ENCODE assay signal across 14 mouse cellular contexts in the genomic region with DNA sequence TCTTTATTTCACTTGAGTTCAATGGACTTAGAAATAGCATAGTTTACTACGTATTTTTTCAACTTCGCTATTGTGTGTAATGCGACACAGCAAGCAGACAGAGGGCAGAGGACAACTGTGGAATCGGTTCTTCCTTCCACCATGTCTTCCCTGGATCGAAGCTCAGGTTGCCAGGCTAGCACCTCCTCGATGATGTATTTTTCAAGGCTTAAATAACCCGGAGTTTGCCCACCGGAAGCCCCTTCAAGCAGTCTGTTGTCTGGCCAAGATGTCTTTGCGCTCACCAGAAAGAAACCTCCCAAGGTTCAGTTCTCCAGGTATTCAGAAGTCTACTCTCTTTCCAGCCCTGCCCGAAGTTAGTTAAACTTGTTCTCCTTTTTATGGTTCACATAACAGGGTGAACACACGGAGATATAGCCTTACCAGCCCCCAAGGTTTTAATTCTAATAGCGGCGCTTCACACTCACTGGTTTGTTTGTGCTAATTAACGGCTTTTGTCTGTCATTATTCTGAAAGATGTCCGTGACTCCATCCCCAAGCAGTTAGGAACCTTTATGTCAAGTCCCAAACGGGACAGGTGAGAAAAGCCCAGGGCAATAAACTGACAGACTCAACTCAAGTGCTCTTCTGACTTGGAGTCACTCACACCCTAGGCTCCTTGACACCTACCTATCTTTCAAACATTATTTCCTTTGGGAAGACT. TPM values are rescaled to one million over a fixed set of nuclear protein-coding genes. Genes with fewer than 3 reads are reported as not detected.
DNase-seq lines count a peak whose midpoint lies in the region; ATAC-seq and TF ChIP-seq lines count a peak whose summit lies in the region.
"Had no signal": no experiment of that assay in that cellular context is flagged by ENCODE, and none has a peak within 500 bp of the region (broad histone marks: within the 10 kb centered on the region; RNA-seq: fewer than 3 reads in every experiment).

No protein-coding gene starts in this region.

- H3K9me3 ChIP-seq in heart, postnatal 0 days (replicated peaks; ENCODE audit: control insufficient read depth, low read length): no peaks in the 10 kb centered on the region
- no peaks in the 10 kb centered on the region for H3K9me3 ChIP-seq in lung, postnatal 0 days (ENCODE audit: low read length)
- H3K9me3 ChIP-seq in liver, embryonic 14.5 days (ENCODE audit: control insufficient read depth, low read length): no peaks in the 10 kb centered on the region
- H3K9me3 ChIP-seq: forebrain, embryonic 15.5 days; neural tube, embryonic 12.5 days had no signal

- H3K4me3 ChIP-seq in heart, postnatal 0 days (ENCODE audit: low read depth, low read length): peak overlapping the region; percentile 64; the same call in 1 of the 2 replicates
- no peak overlapping the region for H3K4me3 ChIP-seq in heart, adult 2 months
- peak overlapping the region; percentile 72 for H3K4me3 ChIP-seq in lung, postnatal 0 days (ENCODE audit: low read depth, low read length)
- peak overlapping the region in 1 of 2 experiments; percentile 67; a peak in 2 of 4 replicates for H3K4me3 ChIP-seq in liver, embryonic 14.5 days (ENCODE audit: insufficient read depth in 1 of 2, low read depth in 2 of 2, low read length in 2 of 2)
- H3K4me3 ChIP-seq: neural tube, embryonic 12.5 days had no signal

- H3K36me3 ChIP-seq in heart, postnatal 0 days (replicated peaks; ENCODE audit: control insufficient read depth, insufficient read depth, low read length): no peaks in the 10 kb centered on the region
- H3K36me3 ChIP-seq in heart, adult 2 months (ENCODE audit: control insufficient read depth, insufficient read depth, low read length): no peaks in the 10 kb centered on the region
- H3K36me3 ChIP-seq in lung, postnatal 0 days (ENCODE audit: insufficient read depth, low read length): no peaks in the 10 kb centered on the region
- H3K36me3 ChIP-seq in liver, embryonic 14.5 days (replicated peaks; ENCODE audit: control insufficient read depth, insufficient read depth, low read depth): no peaks in the 10 kb centered on the region
- H3K36me3 ChIP-seq: forebrain, embryonic 15.5 days; neural tube, embryonic 12.5 days had no signal

- no peak overlapping the region for H3K9ac ChIP-seq in heart, postnatal 0 days (replicated peaks; ENCODE audit: low read depth, low read length)
- H3K9ac ChIP-seq in heart, adult 2 months (ENCODE audit: low read depth, low read length): no peak overlapping the region
- no peak overlapping the region for H3K9ac ChIP-seq in lung, postnatal 0 days (replicated peaks; ENCODE audit: low read depth)
- no peak overlapping the region for H3K9ac ChIP-seq in liver, embryonic 14.5 days (replicated peaks)
- H3K9ac ChIP-seq: forebrain, embryonic 15.5 days; neural tube, embryonic 12.5 days had no signal

- no peak for TF ChIP-seq EP300 in heart, postnatal 0 days (IDR thresholded peaks at IDR 0.05; ENCODE audit: low read depth)
- no peak for TF ChIP-seq EP300 in heart, adult 2 months (IDR thresholded peaks at IDR 0.05; ENCODE audit: insufficient read depth, low read depth, low read length)
- TF ChIP-seq EP300 in lung, postnatal 0 days (IDR thresholded peaks at IDR 0.05): no peak
- no peak for TF ChIP-seq EP300 in liver, embryonic 14.5 days (IDR thresholded peaks at IDR 0.05; ENCODE audit: low read depth)

- DNase-seq in embryo, embryonic 11 days: peak; percentile 7
- no peak for DNase-seq in embryo, embryonic 10 days (ENCODE audit: low spot score)
- no peak for DNase-seq in heart, postnatal 0 days (ENCODE audit: low spot score)
- no peak for DNase-seq in heart, adult 2 months
- no peak for DNase-seq in lung, postnatal 0 days (ENCODE audit: low spot score)
- DNase-seq in lung, postnatal 25 days (ENCODE audit: low spot score): no peak
- no peak for DNase-seq in liver, embryonic 14.5 days (ENCODE audit: low read depth in 3 of 3, low spot score in 3 of 3)
- no peak for DNase-seq in cerebellum, adult 11 months
- DNase-seq: cerebellum, postnatal 25 days; lung, postnatal 10 days; thymus, postnatal 14 days had no signal

- H3K4me2 ChIP-seq in heart, postnatal 0 days (ENCODE audit: low read depth, low read length): no peak overlapping the region
- peak overlapping the region; percentile 88 for H3K4me2 ChIP-seq in lung, postnatal 0 days (replicated peaks; ENCODE audit: low read depth, low read length)
- H3K4me2 ChIP-seq in liver, embryonic 14.5 days (ENCODE audit: low read depth): peak overlapping the region; percentile 71
- H3K4me2 ChIP-seq: forebrain, embryonic 15.5 days had no signal

- H3K4me1 ChIP-seq in heart, postnatal 0 days (ENCODE audit: control insufficient read depth, insufficient read depth): no peaks in the 10 kb centered on the region
- H3K4me1 ChIP-seq in heart, adult 2 months (ENCODE audit: control insufficient read depth, insufficient read depth, low read length): no peaks in the 10 kb centered on the region; the same call in 1 of the 2 replicates
- H3K4me1 ChIP-seq in lung, postnatal 0 days (ENCODE audit: insufficient read depth, low read depth, low read length): peaks cover 7% of the 10 kb centered on the region
- 0 out of 4 replicates have a peak, but pooled peaks cover 0 to 1% of the 10 kb centered on the region in 2 experiments for H3K4me1 ChIP-seq in liver, embryonic 14.5 days (replicated peaks; ENCODE audit: control insufficient read depth in 2 of 2, insufficient read depth in 2 of 2, low read length in 1 of 2)

- 28% methylated on average over 16 of the region's 16 CpGs for WGBS in heart, postnatal 0 days
- WGBS in heart, adult 2 months: 55% methylated on average over 16 of the region's 16 CpGs
- WGBS in lung, postnatal 0 days: 21% methylated on average over 16 of the region's 16 CpGs
- 23% methylated on average over 16 of the region's 16 CpGs for WGBS in liver, embryonic 14.5 days (ENCODE audit: insufficient replicate concordance)

- TF ChIP-seq POLR2A in heart, adult 2 months (IDR thresholded peaks at IDR 0.05; ENCODE audit: insufficient read depth, low read depth, low read length): no peak

- no peak for ATAC-seq in heart, postnatal 0 days (ENCODE audit: insufficient read depth, low read depth)
- ATAC-seq in lung, postnatal 0 days: no peak
- ATAC-seq in liver, embryonic 14.5 days (ENCODE audit: insufficient read depth): no peak

- peaks cover 89% of the 10 kb centered on the region for H3K27me3 ChIP-seq in heart, postnatal 0 days (ENCODE audit: control insufficient read depth, insufficient read depth, low read length)
- peaks cover 8% of the 10 kb centered on the region for H3K27me3 ChIP-seq in heart, adult 2 months (ENCODE audit: control insufficient read depth, insufficient read depth, low read length)
- H3K27me3 ChIP-seq in lung, postnatal 0 days (replicated peaks; ENCODE audit: insufficient read depth, low read length): peaks cover 33% of the 10 kb centered on the region; the same call in 1 of the 2 replicates
- H3K27me3 ChIP-seq in liver, embryonic 14.5 days (ENCODE audit: control insufficient read depth, insufficient read depth, low read length): peaks cover 57% of the 10 kb centered on the region

- intact Hi-C loops in heart, adult 2 months (cut with DNase I): no loop called here

- no peaks in the 10 kb centered on the region for H3K79me2 ChIP-seq in heart, adult 2 months (replicated peaks; ENCODE audit: control insufficient read depth, insufficient read depth, low read length)

- TF ChIP-seq CTCF in heart, postnatal 0 days (IDR thresholded peaks at IDR 0.05; ENCODE audit: low read depth): no peak
- TF ChIP-seq CTCF in heart, adult 2 months (IDR thresholded peaks at IDR 0.05): no peak
- TF ChIP-seq CTCF in lung, postnatal 0 days (IDR thresholded peaks at IDR 0.05): no peak
- no peak for TF ChIP-seq CTCF in liver, embryonic 14.5 days (IDR thresholded peaks at IDR 0.05; ENCODE audit: low read depth)

- H3K27ac ChIP-seq in heart, postnatal 0 days (ENCODE audit: low read depth): no peak overlapping the region
- no peak overlapping the region for H3K27ac ChIP-seq in heart, adult 2 months
- H3K27ac ChIP-seq in lung, postnatal 0 days (ENCODE audit: low read length): no peak overlapping the region
- no peak overlapping the region for H3K27ac ChIP-seq in liver, embryonic 14.5 days
- H3K27ac ChIP-seq: forebrain, embryonic 15.5 days; hindbrain, postnatal 0 days; neural tube, embryonic 12.5 days had no signal

RNA-seq across cellular contexts. Expression of gene Hhex, which starts 1.6 kb away (rescaled TPM):
- total RNA-seq in heart, postnatal 0 days (2014; rRNA removed; ENCODE audit: low replicate concordance): 1.3 and 5.2 TPM in 2 replicates
- polyA plus RNA-seq in heart, postnatal 0 days (2015; fragmentation: Nextera tagmentation; extraction: Ambion mirVana): 9.8 and 10.0 TPM in 2 replicates
- 1 to 10 TPM; 2.2 to 4.2 TPM for total RNA-seq in heart, adult 2 months (2021)
- 2.0 and 2.3 TPM in 2 replicates for polyA plus RNA-seq in heart, adult 2 months (2012; rRNA removed)
- 23.4 and 30.6 TPM in 2 replicates for polyA plus RNA-seq in lung, postnatal 0 days (2015; fragmentation: Nextera tagmentation; extraction: Ambion mirVana)
- polyA plus RNA-seq in liver, embryonic 14.5 days (2012; rRNA removed): 10.3 and 10.4 TPM in 2 replicates
- polyA plus RNA-seq in liver, embryonic 14.5 days (2014; fragmentation: Nextera tagmentation; extraction: Ambion mirVana): 13.5 and 14.0 TPM in 2 replicates

RNA-seq across cellular contexts. Expression of gene Kif11, which starts 56.8 kb away (rescaled TPM):
- 31.4 and 41.5 TPM in 2 replicates for total RNA-seq in heart, postnatal 0 days (2014; rRNA removed; ENCODE audit: low replicate concordance)
- 10.4 and 10.8 TPM in 2 replicates for polyA plus RNA-seq in heart, postnatal 0 days (2015; fragmentation: Nextera tagmentation; extraction: Ambion mirVana)
- under 1 TPM; 0.34 to 0.66 TPM for total RNA-seq in heart, adult 2 months (2021)
- 0.20 and 0.35 TPM in 2 replicates for polyA plus RNA-seq in heart, adult 2 months (2012; rRNA removed)
- 2.1 and 3.2 TPM in 2 replicates for polyA plus RNA-seq in lung, postnatal 0 days (2015; fragmentation: Nextera tagmentation; extraction: Ambion mirVana)
- polyA plus RNA-seq in liver, embryonic 14.5 days (2012; rRNA removed): 23.0 and 35.8 TPM in 2 replicates
- 53.2 and 55.6 TPM in 2 replicates for polyA plus RNA-seq in liver, embryonic 14.5 days (2014; fragmentation: Nextera tagmentation; extraction: Ambion mirVana)
